Mouse (Mus musculus): ENCODE measurements at regions not wholly inside any gene's neighbourhood (a gene's known extent, or its start where the extent isn't known, plus 50 kb on each side); places are given as distances from the start of the nearest gene placed in this dataset.

DNA sequence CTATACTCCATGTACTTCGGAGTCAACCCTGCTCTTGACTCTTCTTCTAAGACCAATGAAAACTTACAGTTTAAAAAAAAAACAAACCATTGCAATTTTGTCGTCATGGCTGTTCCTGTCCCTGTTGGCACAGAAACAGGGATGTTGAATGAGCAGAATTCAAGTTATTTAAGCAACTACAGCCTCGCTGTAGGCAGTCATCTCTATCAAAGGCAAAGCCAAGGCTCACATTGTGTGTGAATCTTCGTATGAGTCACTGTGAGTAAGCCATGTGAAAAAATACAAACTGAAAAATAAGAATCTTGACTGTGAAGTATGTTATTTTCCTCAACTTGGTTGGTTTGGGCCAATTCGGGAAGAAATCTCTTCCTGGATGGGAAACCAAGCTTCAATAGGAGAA lies 81.9 kb upstream of the Vldlr start:
- DNase-seq (ENCODE audit: low read depth, low spot score): no peak

DNA sequence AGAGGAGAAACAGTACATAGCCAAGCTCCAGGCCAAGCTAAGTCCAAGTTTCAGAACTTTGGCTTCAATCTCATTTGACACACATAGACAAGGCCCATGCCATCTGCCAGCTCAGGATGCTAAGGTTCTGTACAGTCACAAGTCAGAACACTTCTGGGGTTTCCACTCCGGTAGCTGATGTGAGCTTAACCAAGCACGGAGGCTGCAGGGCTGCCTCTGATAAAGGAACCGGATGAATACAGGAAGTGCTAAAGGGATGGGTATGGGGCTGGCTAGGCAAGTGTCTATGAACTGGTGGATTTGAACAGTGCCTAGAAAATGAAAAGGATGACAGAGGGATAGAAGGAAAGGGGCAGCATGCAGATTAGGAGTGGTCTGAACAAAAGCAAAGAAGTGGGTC lies 75.4 kb upstream of the Vldlr start:
- no peak for DNase-seq (ENCODE audit: low read depth, low spot score)

- no peak for DNase-seq (ENCODE audit: low read depth, low spot score)
These were observed 74.1 kb upstream of the Vldlr start for GRCm38 (mm10) chr19:27142181-27142580.

DNA sequence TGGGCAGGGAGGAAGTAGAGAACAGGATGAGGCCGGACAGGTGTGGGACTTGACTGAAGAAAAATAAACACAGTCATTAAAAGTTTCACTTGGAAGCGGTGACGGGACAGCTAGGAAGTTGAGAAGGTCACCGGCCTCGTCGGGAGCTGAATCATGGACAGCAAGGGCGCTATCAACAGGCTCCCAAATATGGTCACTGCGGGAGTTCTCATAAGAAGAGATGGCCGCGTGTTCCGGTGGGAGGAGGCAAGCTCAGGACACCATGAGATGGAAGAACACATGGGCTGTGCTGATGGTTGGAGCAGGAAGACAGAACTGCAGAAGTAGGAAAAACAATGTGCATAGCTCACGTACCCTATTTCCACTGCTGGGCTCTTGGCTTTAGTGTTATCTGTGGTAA lies 68.9 kb upstream of the Vldlr start:
- no peak for DNase-seq (ENCODE audit: low read depth, low spot score)

DNA sequence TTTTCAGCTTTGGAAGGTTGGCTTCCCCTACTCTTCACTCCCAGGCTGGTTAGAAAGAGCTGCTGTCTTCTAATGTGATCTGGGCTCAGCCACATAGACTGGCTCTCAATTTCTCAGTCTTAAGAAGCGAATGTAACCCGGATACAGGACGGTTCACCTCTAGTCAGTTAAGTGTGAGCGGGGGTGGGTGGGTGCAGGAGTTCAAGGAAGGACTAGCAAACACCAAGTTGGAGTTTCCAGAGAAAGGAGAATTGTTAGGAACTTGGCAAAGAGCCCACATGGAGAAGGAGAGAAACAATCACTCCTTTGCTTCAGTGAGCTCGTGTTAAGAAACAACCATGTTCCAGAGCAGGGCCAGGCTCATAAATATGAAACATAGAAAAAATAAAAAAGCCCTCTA lies 68.0 kb upstream of the Vldlr start:
- DNase-seq (ENCODE audit: low read depth, low spot score): no peak

GRCm38 (mm10) chr19:27149567-27149966 lies 66.7 kb upstream of the Vldlr start:
- DNase-seq (ENCODE audit: low read depth, low spot score): no peak

DNA sequence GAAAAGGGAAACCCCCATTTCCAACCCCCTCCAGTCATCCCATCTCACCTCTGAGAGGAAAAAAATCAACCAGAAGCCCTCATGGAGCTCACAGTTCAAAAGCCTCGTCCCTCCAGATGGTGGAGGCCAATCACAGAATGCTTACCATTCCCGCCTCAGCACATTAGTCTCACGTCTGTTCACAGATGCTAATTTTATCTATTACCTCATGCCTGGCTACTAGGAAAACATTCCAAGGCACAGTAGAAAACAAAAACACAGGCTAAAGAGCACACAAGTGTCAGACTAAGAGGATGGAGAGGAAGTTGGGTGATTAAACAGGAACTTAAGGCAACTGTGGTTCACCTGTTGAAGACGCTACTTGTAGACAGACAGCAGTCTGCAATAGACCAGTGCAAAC lies 54.4 kb upstream of the Vldlr start:
- no peak for DNase-seq (ENCODE audit: low read depth, low spot score)

Data from embryo, embryonic 11.5 days (tissue).